In the genomic region with DNA sequence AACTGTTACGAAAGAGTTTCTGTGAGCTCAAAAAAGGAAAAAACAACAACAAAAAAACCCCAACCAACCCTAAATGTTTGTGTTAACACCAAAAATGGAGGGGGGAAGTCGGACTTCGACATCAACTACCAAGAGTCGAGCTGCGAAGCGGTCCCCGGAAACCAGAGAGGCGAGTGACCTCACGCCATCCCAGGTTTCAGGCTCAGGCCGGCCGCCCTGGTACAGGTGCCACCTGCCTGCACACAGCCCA, we compare ENCODE assay signal across 8 mouse cellular contexts. TPM values are rescaled to one million over a fixed set of nuclear protein-coding genes. Genes with fewer than 3 reads are reported as not detected.
A peak's percentile ranks its signal among the peaks of the same experiment; 100 is the strongest.
DNase-seq lines count a peak whose midpoint lies in the region; ATAC-seq and TF ChIP-seq lines count a peak whose summit lies in the region.

No protein-coding gene starts in this region.

- under 1% methylated on average over 11 of the region's 11 CpGs for WGBS in kidney, adult 2 months
- under 1% methylated on average over 11 of the region's 11 CpGs for WGBS in hindbrain, embryonic 13.5 days
- under 1% methylated on average over 11 of the region's 11 CpGs for WGBS in midbrain, embryonic 14.5 days

- peak overlapping the region; percentile 99 for H3K27ac ChIP-seq in kidney, adult 2 months (ENCODE audit: insufficient read depth, low read depth, low read length)
- H3K27ac ChIP-seq in hindbrain, embryonic 13.5 days, result peak overlapping the region; percentile 97
- H3K27ac ChIP-seq in midbrain, embryonic 14.5 days (replicated peaks; ENCODE audit: low read depth, low read length), result peak overlapping the region; percentile 96

- ATAC-seq in hindbrain, embryonic 13.5 days (ENCODE audit: low FRiP score), result no peak
- ATAC-seq in midbrain, embryonic 14.5 days (ENCODE audit: low FRiP score, low TSS enrichment), result no peak
- no peak for ATAC-seq in activated CD4-positive, CD25-positive, alpha-beta regulatory T cell, adult 4 months

- no peaks in the 10 kb centered on the region for H3K27me3 ChIP-seq in kidney, adult 2 months (replicated peaks; ENCODE audit: control insufficient read depth, insufficient read depth, low read length)
- no peaks in the 10 kb centered on the region for H3K27me3 ChIP-seq in hindbrain, embryonic 13.5 days
- H3K27me3 ChIP-seq in midbrain, embryonic 14.5 days (ENCODE audit: control insufficient read depth, insufficient read depth, low read length), result no peaks in the 10 kb centered on the region

- H3K36me3 ChIP-seq in kidney, adult 2 months (ENCODE audit: control insufficient read depth, insufficient read depth, low read length), result no peaks in the 10 kb centered on the region
- no peaks in the 10 kb centered on the region for H3K36me3 ChIP-seq in hindbrain, embryonic 13.5 days
- H3K36me3 ChIP-seq in midbrain, embryonic 14.5 days (ENCODE audit: control insufficient read depth, insufficient read depth, low read length), result no peaks in the 10 kb centered on the region

- TF ChIP-seq CTCF in kidney, adult 2 months (conservative IDR thresholded peaks at IDR 0.05; ENCODE audit: insufficient read depth, insufficient read length, low read depth, low read length), result no peak

- H3K9me3 ChIP-seq in hindbrain, embryonic 13.5 days, result no peaks in the 10 kb centered on the region
- no peaks in the 10 kb centered on the region for H3K9me3 ChIP-seq in midbrain, embryonic 14.5 days (ENCODE audit: control insufficient read depth, low read length)

- peak overlapping the region; percentile 82 for H3K4me3 ChIP-seq in kidney, adult 2 months (ENCODE audit: insufficient read depth, low read depth, low read length)
- H3K4me3 ChIP-seq in hindbrain, embryonic 13.5 days, result peak overlapping the region; percentile 78
- peak overlapping the region; percentile 97 for H3K4me3 ChIP-seq in midbrain, embryonic 14.5 days (replicated peaks; ENCODE audit: low read depth, low read length)

- peak overlapping the region; percentile 97 for H3K9ac ChIP-seq in hindbrain, embryonic 13.5 days
- peak overlapping the region; percentile 96 for H3K9ac ChIP-seq in midbrain, embryonic 14.5 days (replicated peaks; ENCODE audit: low read length)

- no peak for TF ChIP-seq POLR2A in kidney, adult 2 months (IDR thresholded peaks at IDR 0.05; ENCODE audit: low read depth, low read length)

- H3K4me1 ChIP-seq in kidney, adult 2 months (ENCODE audit: control insufficient read depth, insufficient read depth, low read length), result peaks cover 30% of the 10 kb centered on the region; the same call in 1 of the 2 replicates
- H3K4me1 ChIP-seq in hindbrain, embryonic 13.5 days (replicated peaks), result peaks cover 39% of the 10 kb centered on the region
- peaks cover 22% of the 10 kb centered on the region for H3K4me1 ChIP-seq in midbrain, embryonic 14.5 days (ENCODE audit: control insufficient read depth, insufficient read depth, low read length)

- no peak for DNase-seq in kidney, adult 2 months
- DNase-seq in kidney, postnatal 14 days, result no peak
- peak; percentile 40 for DNase-seq in adipocyte (ENCODE audit: low spot score)
- no peak for DNase-seq in midbrain, embryonic 14.5 days
- DNase-seq in urinary bladder, postnatal 14 days (ENCODE audit: low spot score), result no peak
- no peak for DNase-seq in cerebellum, postnatal 4 days (ENCODE audit: low spot score in 2 of 2)

- H3K4me2 ChIP-seq in hindbrain, embryonic 13.5 days, result peak overlapping the region; percentile 88
- peak overlapping the region; percentile 92 for H3K4me2 ChIP-seq in midbrain, embryonic 14.5 days (ENCODE audit: low read length)

RNA-seq across cellular contexts. Expression of a gene that starts 1.8 kb away (rescaled TPM):
- polyA plus RNA-seq in kidney, adult 2 months (2012; rRNA removed), result 30.6 and 31.2 TPM in 2 replicates
- polyA plus RNA-seq in hindbrain, embryonic 13.5 days (2015; fragmentation: Nextera tagmentation; extraction: Ambion mirVana), result 25.7 and 26.9 TPM in 2 replicates
- 20.5 and 24.9 TPM in 2 replicates for polyA plus RNA-seq in midbrain, embryonic 14.5 days (2014; fragmentation: Nextera tagmentation; extraction: Ambion mirVana)
- 100 to 1,000 TPM; 153 to 178 TPM for polyA plus RNA-seq in activated CD4-positive, CD25-positive, alpha-beta regulatory T cell, adult 4 months (2017; shearing (Covaris generic))

RNA-seq across cellular contexts. Expression of a gene that starts 20.3 kb away (rescaled TPM):
- polyA plus RNA-seq in kidney, adult 2 months (2012; rRNA removed), result not detected in 2 replicates
- 0.19 TPM in 1 of 2 replicates, not detected in the other for polyA plus RNA-seq in hindbrain, embryonic 13.5 days (2015; fragmentation: Nextera tagmentation; extraction: Ambion mirVana)
- not detected in 2 replicates for polyA plus RNA-seq in midbrain, embryonic 14.5 days (2014; fragmentation: Nextera tagmentation; extraction: Ambion mirVana)
- polyA plus RNA-seq in activated CD4-positive, CD25-positive, alpha-beta regulatory T cell, adult 4 months (2017; shearing (Covaris generic)), result under 1 TPM in 1 of 2 experiments, not detected in 1; 0.56 TPM
